Mouse (Mus musculus) limb, embryonic 12.5 days (tissue): Measurements from ENCODE around the gene Abr. TPM values are rescaled to one million over a fixed set of nuclear protein-coding genes. Genes with fewer than 3 reads are reported as not detected.

ENCODE experiments used
- ATAC-seq: fragments of 200-750 bp; cut with Nextera tagmentation; 2 replicates; pipeline ENCODE4 v1.8.0; 2017; ENCODE audit warnings: low read depth, moderate TSS enrichment; ENCODE audit not compliant: insufficient number of reproducible peaks, insufficient read depth, low FRiP score, low TSS enrichment
- H3K27ac ChIP-seq: fragments of 300-500 bp; sonication (generic); 2 replicates; pipeline ENCODE4 v1.5.1; 2016; ENCODE audit warnings: mild to moderate bottlenecking, moderate library complexity
- H3K27me3 ChIP-seq: fragments of 300-500 bp; sonication (generic); 2 replicates; pipeline ENCODE4 v1.6.1; 2016; ENCODE audit warnings: mild to moderate bottlenecking, moderate library complexity
- H3K36me3 ChIP-seq: fragments of 300-500 bp; sonication (generic); 2 replicates; pipeline ENCODE4 v1.6.1; 2016; ENCODE audit warnings: mild to moderate bottlenecking, moderate library complexity
- H3K4me1 ChIP-seq: fragments of 300-500 bp; sonication (generic); replicated peaks from 2 replicates; pipeline ENCODE4 v1.6.1; 2016
- H3K4me2 ChIP-seq: fragments of 300-500 bp; sonication (generic); 2 replicates; pipeline ENCODE4 v1.6.1; 2016; ENCODE audit warnings: mild to moderate bottlenecking, moderate library complexity
- H3K4me3 ChIP-seq: fragments of 300-500 bp; sonication (generic); replicated peaks from 2 replicates; pipeline ENCODE4 v1.5.1; 2016; ENCODE audit warnings: mild to moderate bottlenecking
- H3K9ac ChIP-seq: fragments of 300-500 bp; sonication (generic); replicated peaks from 2 replicates; pipeline ENCODE4 v1.6.1; 2016; ENCODE audit warnings: mild to moderate bottlenecking, moderate library complexity
- H3K9me3 ChIP-seq: fragments of 300-500 bp; sonication (generic); 2 replicates; pipeline ENCODE4 v1.6.1; 2016; ENCODE audit warnings: mild to moderate bottlenecking, moderate library complexity
- WGBS: fragments of 180-500 bp; shearing (Covaris S2); methylation state at CpG from one replicate; pipeline ENCODE4 v1.1.7; 2016; 5-methylcytosine and 5-hydroxymethylcytosine counted together
- polyA plus RNA-seq: library from polyadenylated mRNA; unstranded; fragments of >200 nt; fragmentation: Nextera tagmentation; extraction: Ambion mirVana; gene quantifications from 2 replicates; pipeline ENCODE4 v1.2.1, GENCODE M21; 2016

Abr gene
- polyA plus RNA-seq, 1 experiment from 2014 or later: 48.3 TPM

GRCm38 (mm10) chr11:76427781-76428180 is 194.3 kb downstream of the Abr start:
- WGBS: 70% methylated on average over 3 of the region's 3 CpGs
- H3K36me3 ChIP-seq: peaks cover 42% of the 10 kb centered on the region
- H3K4me1 ChIP-seq: peaks cover 53% of the 10 kb centered on the region
- no peak overlapping the region for H3K27ac ChIP-seq
- no peaks in the 10 kb centered on the region for H3K9me3 ChIP-seq
- no peak overlapping the region for H3K4me2 ChIP-seq
- H3K9ac ChIP-seq: no peak overlapping the region
- no peak for ATAC-seq
- no peaks in the 10 kb centered on the region for H3K27me3 ChIP-seq
- H3K4me3 ChIP-seq: no peak overlapping the region

GRCm38 (mm10) chr11:76425749-76426148 is 196.4 kb downstream of the Abr start:
- H3K9ac ChIP-seq: no peak overlapping the region
- no peaks in the 10 kb centered on the region for H3K9me3 ChIP-seq
- H3K27ac ChIP-seq: no peak overlapping the region
- no peaks in the 10 kb centered on the region for H3K27me3 ChIP-seq
- peaks cover 56% of the 10 kb centered on the region for H3K36me3 ChIP-seq
- no peak overlapping the region for H3K4me2 ChIP-seq
- peaks cover 34% of the 10 kb centered on the region for H3K4me1 ChIP-seq
- 91% methylated on average over 6 of the region's 6 CpGs for WGBS
- no peak for ATAC-seq
- H3K4me3 ChIP-seq: no peak overlapping the region

- no peak for ATAC-seq
- Histone ChIP-seq H3K4me3 (no peak overlapping the region), H3K4me2 (no peak overlapping the region), H3K36me3 (peaks cover 96% of the 10 kb centered on the region), H3K9ac (no peak overlapping the region), H3K27me3 (no peaks in the 10 kb centered on the region), H3K27ac (no peak overlapping the region), H3K9me3 (no peaks in the 10 kb centered on the region), H3K4me1 (peaks cover 13% of the 10 kb centered on the region)
- WGBS: 74% methylated on average over 4 of the region's 4 CpGs
Observed at GRCm38 (mm10) chr11:76420896-76421295, 201.2 kb downstream of the Abr start.

GRCm38 (mm10) chr11:76419179-76419578 is 202.9 kb downstream of the Abr start:
- H3K27me3 ChIP-seq: no peaks in the 10 kb centered on the region
- H3K9ac ChIP-seq: no peak overlapping the region
- peaks cover 99% of the 10 kb centered on the region for H3K36me3 ChIP-seq
- H3K9me3 ChIP-seq: no peaks in the 10 kb centered on the region
- no peak overlapping the region for H3K4me2 ChIP-seq
- H3K27ac ChIP-seq: peak overlapping the region; percentile 29; the same call in 1 of the 2 replicates
- H3K4me1 ChIP-seq: peaks cover 18% of the 10 kb centered on the region
- no peak overlapping the region for H3K4me3 ChIP-seq
- WGBS: 63% methylated on average over 4 of the region's 4 CpGs
- ATAC-seq: no peak

- H3K4me2 ChIP-seq: no peak overlapping the region
- H3K4me1 ChIP-seq: peaks cover 25% of the 10 kb centered on the region
- H3K9ac ChIP-seq: no peak overlapping the region; the same call in 1 of the 2 replicates
- 0 out of 2 replicates have a peak overlapping the region, but pooled peaks have one; percentile 29 for H3K27ac ChIP-seq
- peaks cover 98% of the 10 kb centered on the region for H3K36me3 ChIP-seq
- no peak for ATAC-seq
- no peak overlapping the region for H3K4me3 ChIP-seq
- no peaks in the 10 kb centered on the region for H3K27me3 ChIP-seq
- no peaks in the 10 kb centered on the region for H3K9me3 ChIP-seq
- 90% methylated on average over 8 of the region's 8 CpGs for WGBS
Observed at GRCm38 (mm10) chr11:76418423-76418822, 203.7 kb downstream of the Abr start.

- no peak overlapping the region for H3K4me2 ChIP-seq
- peak overlapping the region; percentile 36; the same call in 1 of the 2 replicates for H3K27ac ChIP-seq
- WGBS: 36% methylated on average over 2 of the region's 2 CpGs
- H3K4me3 ChIP-seq: no peak overlapping the region
- peaks cover 29% of the 10 kb centered on the region for H3K4me1 ChIP-seq
- H3K9ac ChIP-seq: no peak overlapping the region
- 0 out of 2 replicates have a peak, but pooled peaks have one; percentile 32 for ATAC-seq
- H3K36me3 ChIP-seq: peaks cover 90% of the 10 kb centered on the region
- H3K9me3 ChIP-seq: no peaks in the 10 kb centered on the region
- H3K27me3 ChIP-seq: no peaks in the 10 kb centered on the region
Observed at GRCm38 (mm10) chr11:76415985-76416384, 206.1 kb downstream of the Abr start.

- Histone ChIP-seq H3K4me2 (no peak overlapping the region), H3K9ac (no peak overlapping the region), H3K27ac (no peak overlapping the region), H3K36me3 (peaks cover 84% of the 10 kb centered on the region), H3K9me3 (no peaks in the 10 kb centered on the region), H3K27me3 (no peaks in the 10 kb centered on the region), H3K4me1 (peaks cover 29% of the 10 kb centered on the region), H3K4me3 (no peak overlapping the region)
- no peak for ATAC-seq
- 89% methylated on average over 4 of the region's 4 CpGs for WGBS
Observed at GRCm38 (mm10) chr11:76415001-76415400, 207.1 kb downstream of the Abr start.

GRCm38 (mm10) chr11:76413202-76413601 is 208.9 kb downstream of the Abr start:
- peak; percentile 63; the same call in 1 of the 2 replicates for ATAC-seq
- peaks cover 35% of the 10 kb centered on the region for H3K4me1 ChIP-seq
- WGBS: 73% methylated on average over 4 of the region's 4 CpGs

GRCm38 (mm10) chr11:76410826-76411225 is 211.3 kb downstream of the Abr start:
- WGBS: 74% methylated on average over 12 of the region's 12 CpGs
- H3K4me3 ChIP-seq: no peak overlapping the region
- no peak overlapping the region for H3K27ac ChIP-seq
- H3K4me1 ChIP-seq: peaks cover 27% of the 10 kb centered on the region
- no peaks in the 10 kb centered on the region for H3K27me3 ChIP-seq
- no peak overlapping the region for H3K4me2 ChIP-seq
- H3K9ac ChIP-seq: no peak overlapping the region
- peaks cover 56% of the 10 kb centered on the region for H3K36me3 ChIP-seq
- no peaks in the 10 kb centered on the region for H3K9me3 ChIP-seq
- no peak for ATAC-seq

More at GRCm38 (mm10) chr11:76413202-76413601, 208.9 kb downstream of the Abr start:
- H3K36me3 ChIP-seq: peaks cover 80% of the 10 kb centered on the region
- peak overlapping the region; percentile 78 for H3K27ac ChIP-seq
- no peak overlapping the region for H3K4me2 ChIP-seq
- H3K9ac ChIP-seq: no peak overlapping the region
- H3K4me3 ChIP-seq: no peak overlapping the region
- no peaks in the 10 kb centered on the region for H3K27me3 ChIP-seq
- no peaks in the 10 kb centered on the region for H3K9me3 ChIP-seq

- peak; percentile 93 for ATAC-seq
- under 1% methylated on average over 46 of the region's 46 CpGs for WGBS
- Histone ChIP-seq H3K4me1 (peaks cover 12% of the 10 kb centered on the region), H3K4me2 (peak within 1 kb of the TSS; percentile 86), H3K9ac (peak within 1 kb of the TSS; percentile 94), H3K9me3 (no peaks in the 10 kb centered on the region), H3K36me3 (peaks cover 21% of the 10 kb centered on the region), H3K27me3 (no peaks in the 10 kb centered on the region), H3K4me3 (peak within 1 kb of the TSS; percentile 93), H3K27ac (peak within 1 kb of the TSS; percentile 67)
Observed at GRCm38 (mm10) chr11:76406702-76407583, 215.2 kb downstream of the Abr start, which contains the start of gene Timm22. Gene Timm22 (plus strand): TSS chr11:76406952.

- H3K36me3 ChIP-seq: peaks cover 16% of the 10 kb centered on the region
- H3K27me3 ChIP-seq: no peaks in the 10 kb centered on the region
- no peak overlapping the region for H3K9ac ChIP-seq
- no peaks in the 10 kb centered on the region for H3K9me3 ChIP-seq
- H3K4me3 ChIP-seq: no peak overlapping the region
- H3K4me2 ChIP-seq: no peak overlapping the region
- H3K27ac ChIP-seq: no peak overlapping the region
- WGBS: 84% methylated on average over 5 of the region's 5 CpGs
- H3K4me1 ChIP-seq: peaks cover 12% of the 10 kb centered on the region
- ATAC-seq: no peak
Observed at GRCm38 (mm10) chr11:76405626-76406264, 216.4 kb downstream of the Abr start.
